Mouse (Mus musculus) heart, adult 2 months (tissue): ENCODE measurements around the gene Det1. TPM values are rescaled to one million over a fixed set of nuclear protein-coding genes. Genes with fewer than 3 reads are reported as not detected.

Source experiments
- DNase-seq, 2 experiments: peaks; one replicate each; pipeline ENCODE4 v3.0.0; 2021
- H3K27ac ChIP-seq: fragments of 200-600 bp; 2 replicates; pipeline ENCODE4 v1.8.1; 2022
- H3K27me3 ChIP-seq: fragments of 200-500 bp; 2 replicates; pipeline ENCODE4 v1.6.1; 2012; ENCODE audit warnings: mild to moderate bottlenecking, low read length, inconsistent platforms, mixed read lengths; ENCODE audit not compliant: control insufficient read depth, insufficient read depth
- H3K36me3 ChIP-seq: fragments of 200-500 bp; 2 replicates; pipeline ENCODE4 v1.6.1; 2012; ENCODE audit warnings: low read length, inconsistent platforms; ENCODE audit not compliant: control insufficient read depth, insufficient read depth
- H3K4me1 ChIP-seq: fragments of 200-500 bp; 2 replicates; pipeline ENCODE4 v1.6.1; 2011; ENCODE audit warnings: low read length; ENCODE audit not compliant: control insufficient read depth, insufficient read depth
- H3K4me3 ChIP-seq: fragments of 200-600 bp; 2 replicates; pipeline ENCODE4 v1.8.1; 2022
- H3K79me2 ChIP-seq: fragments of 200-500 bp; replicated peaks from 2 replicates; pipeline ENCODE4 v1.6.1; 2012; ENCODE audit warnings: mild to moderate bottlenecking, inconsistent platforms, low read length, moderate library complexity, mixed read lengths; ENCODE audit not compliant: control insufficient read depth, insufficient read depth
- H3K9ac ChIP-seq: fragments of 200-500 bp; 2 replicates; pipeline ENCODE4 v1.6.1; 2012; ENCODE audit warnings: low read depth, mild to moderate bottlenecking, control low read depth, inconsistent platforms, low read length, mixed read lengths
- CTCF ChIP-seq: fragments of 200-600 bp; IDR thresholded peaks from 2 replicates; pipeline ENCODE4 v1.8.1; 2022; ENCODE audit warnings: antibody characterized with exemption, mild to moderate bottlenecking, moderate library complexity
- EP300 ChIP-seq: fragments of 200-500 bp; IDR thresholded peaks from 2 replicates; pipeline ENCODE4 v1.6.1; 2011; ENCODE audit warnings: low read depth, low read length, control low read depth; ENCODE audit not compliant: insufficient read depth
- POLR2A ChIP-seq: fragments of 200-500 bp; IDR thresholded peaks from 2 replicates; pipeline ENCODE4 v1.6.1; 2011; ENCODE audit warnings: mild to moderate bottlenecking, low read depth, low read length, control low read depth; ENCODE audit not compliant: insufficient read depth
- WGBS: fragments of 180-500 bp; shearing (Covaris S2); methylation state at CpG from one replicate; pipeline ENCODE4 v1.1.7; 2018; 5-methylcytosine and 5-hydroxymethylcytosine counted together
- intact Hi-C: fragments of 180-260 bp; cut with DNase I; formaldehyde crosslinking; loops from one replicate; pipeline ENCODE4 v1.15.1; 2025
- polyA plus RNA-seq: library from polyadenylated mRNA; depleted of rRNA; stranded (reverse); fragments of >200 nt; gene quantifications from 2 replicates; pipeline ENCODE4 v1.2.3, GENCODE M21; 2012
- total RNA-seq, 2 experiments: library from RNA; stranded (reverse); gene quantifications; 2 replicates each; pipeline ENCODE4 v1.2.3; 2021

Gene Det1
- total and polyA plus RNA-seq, 3 experiments: 13.2 to 14.6 (median 13.8) TPM

DNA sequence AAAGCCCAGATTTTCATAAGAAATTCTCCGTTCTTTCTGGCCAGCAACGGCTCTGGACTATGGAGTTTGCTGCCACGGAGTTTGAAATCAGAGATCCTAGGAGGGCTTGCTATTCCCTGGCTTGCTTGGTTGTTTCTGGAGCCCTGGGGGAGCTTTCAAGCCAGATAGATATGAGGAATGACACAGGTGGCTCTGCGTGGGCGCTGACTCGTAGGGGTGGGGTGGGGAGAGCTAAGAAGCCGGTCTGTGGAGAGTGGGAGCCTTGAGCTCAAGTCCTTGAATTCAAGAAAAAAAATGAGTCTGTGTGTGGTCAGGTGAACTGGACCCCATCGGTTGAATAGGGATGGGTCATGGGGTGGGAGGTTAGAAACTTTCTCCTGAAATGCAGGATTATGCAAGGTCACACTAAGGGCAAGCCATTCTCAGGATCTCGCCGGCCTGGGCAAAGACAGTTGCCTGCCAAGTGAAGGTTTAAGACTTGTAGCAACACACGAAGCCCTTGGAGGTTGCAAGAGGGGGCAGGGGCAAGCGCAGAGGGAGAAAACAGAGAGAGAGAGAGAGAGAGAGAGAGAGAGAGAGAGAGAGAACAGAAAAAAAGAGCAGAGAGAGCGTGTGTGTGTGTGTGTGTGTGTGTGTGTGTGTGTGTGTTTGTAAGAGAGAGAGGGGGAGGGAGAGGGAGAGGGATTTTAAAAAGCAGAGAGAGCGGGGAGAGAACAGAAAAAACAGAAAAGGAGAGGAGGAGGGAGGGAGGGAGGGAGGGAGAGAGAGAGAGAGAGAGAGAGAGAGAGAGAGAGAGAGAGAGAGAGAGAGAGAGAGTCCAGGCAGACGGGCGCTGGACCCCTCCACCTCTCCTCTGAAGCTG is 34.8 kb upstream of the Det1 start:
- no peak overlapping the region for H3K4me3 ChIP-seq
- 25% methylated on average over 16 of the region's 16 CpGs for WGBS
- no peaks in the 10 kb centered on the region for H3K4me1 ChIP-seq
- DNase-seq: no peak
- H3K9ac ChIP-seq: no peak overlapping the region
- no peaks in the 10 kb centered on the region for H3K79me2 ChIP-seq
- H3K27ac ChIP-seq: no peak overlapping the region
- no peak for TF ChIP-seq EP300
- TF ChIP-seq CTCF: no peak
- no peak for TF ChIP-seq POLR2A
- intact Hi-C loops: no loop called here
- H3K27me3 ChIP-seq: peaks cover 17% of the 10 kb centered on the region
- H3K36me3 ChIP-seq: no peaks in the 10 kb centered on the region

DNA sequence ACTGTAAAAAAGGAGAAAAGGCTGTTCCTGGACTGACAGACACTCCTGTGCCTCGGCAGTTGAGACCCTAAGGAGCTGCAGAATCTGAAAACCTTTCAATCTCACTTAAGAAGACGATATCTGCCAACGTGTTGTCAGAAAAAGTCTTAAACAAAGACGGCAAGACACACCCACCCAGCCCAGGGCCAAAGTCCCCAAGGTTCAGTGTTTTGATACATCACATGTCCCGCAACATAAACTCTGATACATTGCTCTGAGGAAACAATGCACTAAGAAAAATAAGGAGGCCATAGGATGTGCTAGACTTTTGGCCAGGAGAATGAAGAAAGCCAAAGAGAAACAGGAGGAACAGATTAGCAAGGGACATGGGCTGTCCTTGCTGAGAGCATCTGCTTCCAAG is 25.8 kb upstream of the Det1 start:
- H3K4me3 ChIP-seq: no peak overlapping the region
- H3K27ac ChIP-seq: no peak overlapping the region
- H3K79me2 ChIP-seq: no peaks in the 10 kb centered on the region
- H3K27me3 ChIP-seq: no peaks in the 10 kb centered on the region
- DNase-seq: no peak
- H3K4me1 ChIP-seq: no peaks in the 10 kb centered on the region
- 59% methylated on average over 5 of the region's 5 CpGs for WGBS
- intact Hi-C loops: no loop called here
- no peak overlapping the region for H3K9ac ChIP-seq
- TF ChIP-seq EP300: no peak
- no peak for TF ChIP-seq POLR2A
- TF ChIP-seq CTCF: no peak
- no peaks in the 10 kb centered on the region for H3K36me3 ChIP-seq

DNA sequence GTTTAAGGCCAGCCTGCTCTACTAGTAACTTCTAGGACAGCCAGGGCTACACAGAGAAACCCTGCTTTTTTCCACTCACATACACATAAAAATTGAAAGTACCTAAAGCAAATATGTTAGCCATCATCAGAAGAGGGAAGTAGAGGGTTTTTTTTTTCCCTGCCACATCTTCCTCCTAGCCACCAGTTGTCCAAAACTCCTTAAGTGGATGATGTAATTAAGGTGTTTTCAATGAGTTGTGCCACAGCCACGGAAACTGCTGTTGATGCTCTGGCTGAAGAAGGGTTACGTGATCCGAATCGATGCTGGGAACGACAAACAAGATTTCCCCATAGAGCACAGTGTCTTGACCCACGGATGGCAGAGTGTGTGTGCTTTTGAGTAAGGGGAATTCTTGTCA is 25.3 kb upstream of the Det1 start:
- Histone ChIP-seq H3K4me3 (no peak overlapping the region), H3K4me1 (no peaks in the 10 kb centered on the region), H3K79me2 (no peaks in the 10 kb centered on the region), H3K27ac (no peak overlapping the region), H3K27me3 (no peaks in the 10 kb centered on the region), H3K9ac (no peak overlapping the region), H3K36me3 (no peaks in the 10 kb centered on the region)
- WGBS: 77% methylated on average over 6 of the region's 6 CpGs
- intact Hi-C loops: no loop called here
- TF ChIP-seq EP300 (no peak), POLR2A (no peak), CTCF (no peak)
- DNase-seq: no peak

DNA sequence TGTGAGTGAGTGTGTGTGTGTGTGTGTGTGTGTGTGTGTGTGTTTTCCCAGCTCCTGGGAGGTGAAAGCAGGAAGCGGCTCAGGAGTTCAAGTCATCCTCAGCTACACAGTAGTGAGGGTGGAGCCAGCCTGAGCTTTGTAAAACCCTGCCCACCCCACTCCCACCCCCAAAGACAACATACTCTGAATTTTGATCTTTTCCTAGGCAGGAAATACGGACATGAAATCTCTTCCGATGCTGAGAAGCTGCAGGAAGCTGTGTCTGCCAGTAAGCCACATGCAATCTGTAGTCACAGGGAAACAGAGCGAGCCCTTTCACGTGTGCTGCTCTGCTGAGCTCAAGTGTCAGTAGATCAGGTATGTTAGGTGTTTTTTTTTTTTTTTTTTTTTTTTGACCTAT is 21.7 kb upstream of the Det1 start:
- intact Hi-C loops: no loop called here
- TF ChIP-seq CTCF: no peak
- no peak for TF ChIP-seq EP300
- TF ChIP-seq POLR2A: no peak
- Histone ChIP-seq H3K36me3 (no peaks in the 10 kb centered on the region), H3K4me3 (no peak overlapping the region), H3K9ac (no peak overlapping the region), H3K27ac (no peak overlapping the region), H3K4me1 (no peaks in the 10 kb centered on the region; the same call in 1 of the 2 replicates), H3K27me3 (no peaks in the 10 kb centered on the region), H3K79me2 (no peaks in the 10 kb centered on the region)
- WGBS: 26% methylated on average over 5 of the region's 5 CpGs
- no peak for DNase-seq

GRCm38 (mm10) chr7:78865212-78865949 is 18.3 kb upstream of the Det1 start:
- no peak overlapping the region for H3K27ac ChIP-seq
- no peak overlapping the region for H3K4me3 ChIP-seq
- intact Hi-C loops: no loop called here
- 70% methylated on average over 12 of the region's 12 CpGs for WGBS
- no peak for DNase-seq
- no peaks in the 10 kb centered on the region for H3K36me3 ChIP-seq
- TF ChIP-seq CTCF (no peak), POLR2A (no peak), EP300 (no peak)
- H3K4me1 ChIP-seq: no peaks in the 10 kb centered on the region; the same call in 1 of the 2 replicates
- no peaks in the 10 kb centered on the region for H3K79me2 ChIP-seq
- no peak overlapping the region for H3K9ac ChIP-seq
- H3K27me3 ChIP-seq: no peaks in the 10 kb centered on the region

DNA sequence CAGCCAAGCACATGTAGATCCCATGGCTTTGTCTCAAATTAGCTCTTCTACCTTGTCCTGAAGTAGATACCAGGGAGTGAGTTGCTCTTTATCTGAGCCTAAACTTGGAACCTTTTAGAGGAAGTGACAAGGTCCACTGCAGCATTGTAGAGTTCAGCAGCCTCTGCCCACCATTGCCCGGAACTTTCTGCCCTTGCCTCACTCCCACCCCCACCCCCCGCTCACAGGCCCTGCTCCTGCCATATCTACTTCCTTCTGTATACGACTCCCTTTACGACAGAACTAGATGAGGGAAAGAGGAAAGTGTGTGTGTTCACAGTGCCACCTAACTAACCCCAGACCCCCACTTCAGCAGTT is 17.4 kb upstream of the Det1 start:
- H3K4me1 ChIP-seq: no peaks in the 10 kb centered on the region; the same call in 1 of the 2 replicates
- H3K4me3 ChIP-seq: no peak overlapping the region
- TF ChIP-seq CTCF: no peak
- TF ChIP-seq POLR2A: no peak
- TF ChIP-seq EP300: no peak
- H3K27me3 ChIP-seq: no peaks in the 10 kb centered on the region
- WGBS: 28% methylated on average over 4 of the region's 4 CpGs
- H3K27ac ChIP-seq: no peak overlapping the region
- no peak for DNase-seq
- no peaks in the 10 kb centered on the region for H3K36me3 ChIP-seq
- no peak overlapping the region for H3K9ac ChIP-seq
- intact Hi-C loops: no loop called here
- H3K79me2 ChIP-seq: no peaks in the 10 kb centered on the region
